8 mouse cellular contexts compared by ENCODE assay signal in genomic region chr2:38739410-38739809, GRCm38 (mm10). TPM values are rescaled to one million over a fixed set of nuclear protein-coding genes. Genes with fewer than 3 reads are reported as not detected.
DNase-seq lines count a peak whose midpoint lies in the region; ATAC-seq lines count a peak whose summit lies in the region.

No protein-coding gene starts in this region.

- H3K36me3 ChIP-seq in hindbrain, embryonic 15.5 days: peaks cover 7% of the 10 kb centered on the region; the same call in 1 of the 2 replicates

- H3K4me3 ChIP-seq in hindbrain, embryonic 15.5 days: no peak overlapping the region

- H3K4me2 ChIP-seq in hindbrain, embryonic 15.5 days: no peak overlapping the region

- peak; percentile 60 for DNase-seq in Muller cell, postnatal 12 days (ENCODE audit: inconsistent ontology term)
- DNase-seq in brain, embryonic 18.5 days (ENCODE audit: low read depth, low spot score): peak; percentile 36
- peak; percentile 58 to 70 for DNase-seq in layer of hippocampus, postnatal 36 days
- DNase-seq in lung, postnatal 4 days: peak; percentile 32 to 74
- peak; percentile 74 to 87 for DNase-seq in right cerebral cortex, postnatal 10 days (ENCODE audit: low spot score in 2 of 2)

- H3K27me3 ChIP-seq in hindbrain, embryonic 15.5 days: no peaks in the 10 kb centered on the region

- H3K27ac ChIP-seq in hindbrain, embryonic 15.5 days (replicated peaks): no peak overlapping the region

- no peak overlapping the region for H3K9ac ChIP-seq in hindbrain, embryonic 15.5 days

- H3K4me1 ChIP-seq in hindbrain, embryonic 15.5 days (replicated peaks): no peaks in the 10 kb centered on the region

- H3K9me3 ChIP-seq in hindbrain, embryonic 15.5 days: no peaks in the 10 kb centered on the region

- ATAC-seq in erythroid progenitor cell, adult 5-6 weeks (replicated peaks; ENCODE audit: low FRiP score, poor library complexity, severe bottlenecking): 0 out of 2 replicates have a peak, but pooled peaks have one; percentile 63
- peak; percentile 75; the same call in 1 of the 2 replicates for ATAC-seq in hindbrain, embryonic 15.5 days (ENCODE audit: low FRiP score, low read depth)
- ATAC-seq in monocyte, adult 5-6 weeks (replicated peaks; ENCODE audit: insufficient number of reproducible peaks, low FRiP score, low TSS enrichment, poor library complexity, severe bottlenecking): no peak

- 18% methylated on average over 7 of the region's 7 CpGs for WGBS in hindbrain, embryonic 15.5 days

RNA-seq across cellular contexts. Expression of gene Nr5a1, which starts 25.1 kb away (rescaled TPM):
- not detected in 2 replicates for total RNA-seq in erythroid progenitor cell, adult 5-6 weeks (2015; ENCODE audit: low replicate concordance)
- not detected in 2 replicates for total RNA-seq in erythroid progenitor cell, adult 5-6 weeks (2017; ENCODE audit: low replicate concordance)
- 0.05 TPM in 1 of 2 replicates, not detected in the other for polyA plus RNA-seq in hindbrain, embryonic 15.5 days (2015; fragmentation: Nextera tagmentation; extraction: Ambion mirVana)
- total RNA-seq in layer of hippocampus, postnatal 36 days (2021): not detected
- not detected in 3 replicates for total RNA-seq in monocyte, adult 5-6 weeks (2017)
